Mouse (Mus musculus): ENCODE data around the gene Nid2. TPM values are rescaled to one million over a fixed set of nuclear protein-coding genes. Genes with fewer than 3 reads are reported as not detected.

Nid2 gene
- polyA plus RNA-seq, 1 experiment from 2014 or later: 28.4 TPM

- Histone ChIP-seq H3K9me3 (ENCODE audit: control insufficient read depth, low read length) (no peaks in the 10 kb centered on the region), H3K27ac (ENCODE audit: low read length) (no peak overlapping the region), H3K4me2 (ENCODE audit: low read length) (no peak overlapping the region), H3K9ac (replicated peaks; ENCODE audit: low read depth, low read length) (no peak overlapping the region), H3K27me3 (replicated peaks; ENCODE audit: control insufficient read depth, insufficient read depth, low read length) (no peaks in the 10 kb centered on the region), H3K4me1 (replicated peaks; ENCODE audit: control insufficient read depth, insufficient read depth, low read length) (peaks cover 6% of the 10 kb centered on the region), H3K36me3 (ENCODE audit: control insufficient read depth, insufficient read depth) (peaks cover 30% of the 10 kb centered on the region), H3K4me3 (replicated peaks; ENCODE audit: low read length) (no peak overlapping the region)
- 7% methylated on average over 1 of the region's 1 CpGs for WGBS
- ATAC-seq: no peak
Measured at GRCm38 (mm10) chr14:19817949-19818348, 66.9 kb downstream of the Nid2 start.

GRCm38 (mm10) chr14:19821686-19822085 lies 70.6 kb downstream of the Nid2 start:
- Histone ChIP-seq H3K9ac (replicated peaks; ENCODE audit: low read depth, low read length) (no peak overlapping the region), H3K9me3 (ENCODE audit: control insufficient read depth, low read length) (no peaks in the 10 kb centered on the region), H3K4me1 (replicated peaks; ENCODE audit: control insufficient read depth, insufficient read depth, low read length) (peaks cover 31% of the 10 kb centered on the region), H3K36me3 (ENCODE audit: control insufficient read depth, insufficient read depth) (peaks cover 15% of the 10 kb centered on the region), H3K27ac (ENCODE audit: low read length) (no peak overlapping the region), H3K4me2 (ENCODE audit: low read length) (no peak overlapping the region), H3K27me3 (replicated peaks; ENCODE audit: control insufficient read depth, insufficient read depth, low read length) (no peaks in the 10 kb centered on the region), H3K4me3 (replicated peaks; ENCODE audit: low read length) (no peak overlapping the region)
- ATAC-seq: no peak
- 97% methylated on average over 5 of the region's 5 CpGs for WGBS

GRCm38 (mm10) chr14:19823321-19824142 lies 72.5 kb downstream of the Nid2 start, which contains the start of gene Rtraf:
Gene Rtraf, minus strand, starts transcription at chr14:19823824.
- Histone ChIP-seq H3K4me1 (replicated peaks; ENCODE audit: control insufficient read depth, insufficient read depth, low read length) (peaks cover 31% of the 10 kb centered on the region), H3K27ac (ENCODE audit: low read length) (peak within 1 kb of the TSS; percentile 90), H3K27me3 (replicated peaks; ENCODE audit: control insufficient read depth, insufficient read depth, low read length) (no peaks in the 10 kb centered on the region), H3K4me3 (replicated peaks; ENCODE audit: low read length) (peak within 1 kb of the TSS; percentile 98), H3K4me2 (ENCODE audit: low read length) (peak within 1 kb of the TSS; percentile 93), H3K9me3 (ENCODE audit: control insufficient read depth, low read length) (no peaks in the 10 kb centered on the region), H3K9ac (replicated peaks; ENCODE audit: low read depth, low read length) (peak within 1 kb of the TSS; percentile 92), H3K36me3 (ENCODE audit: control insufficient read depth, insufficient read depth) (peaks cover 13% of the 10 kb centered on the region)
- peak; percentile 97 for ATAC-seq
- WGBS: 1% methylated on average over 72 of the region's 80 CpGs

- 0 out of 2 replicates have a peak overlapping the region, but pooled peaks have one; percentile 11 for H3K4me3 ChIP-seq (replicated peaks; ENCODE audit: low read length)
- H3K27ac ChIP-seq (ENCODE audit: low read length): peak overlapping the region; percentile 90
- ATAC-seq: peak; percentile 55
- H3K36me3 ChIP-seq (ENCODE audit: control insufficient read depth, insufficient read depth): peaks cover 10% of the 10 kb centered on the region
- H3K9ac ChIP-seq (replicated peaks; ENCODE audit: low read depth, low read length): peak overlapping the region; percentile 45
- H3K9me3 ChIP-seq (ENCODE audit: control insufficient read depth, low read length): no peaks in the 10 kb centered on the region
- H3K4me1 ChIP-seq (replicated peaks; ENCODE audit: control insufficient read depth, insufficient read depth, low read length): peaks cover 31% of the 10 kb centered on the region
- H3K27me3 ChIP-seq (replicated peaks; ENCODE audit: control insufficient read depth, insufficient read depth, low read length): no peaks in the 10 kb centered on the region
- 6% methylated on average over 11 of the region's 11 CpGs for WGBS
- peak overlapping the region; percentile 31 for H3K4me2 ChIP-seq (ENCODE audit: low read length)
Measured at GRCm38 (mm10) chr14:19825481-19825880, 74.4 kb downstream of the Nid2 start.

- Histone ChIP-seq H3K27ac (ENCODE audit: low read length) (no peak overlapping the region), H3K4me2 (ENCODE audit: low read length) (no peak overlapping the region), H3K9ac (replicated peaks; ENCODE audit: low read depth, low read length) (no peak overlapping the region), H3K9me3 (ENCODE audit: control insufficient read depth, low read length) (no peaks in the 10 kb centered on the region), H3K4me1 (replicated peaks; ENCODE audit: control insufficient read depth, insufficient read depth, low read length) (no peaks in the 10 kb centered on the region), H3K27me3 (replicated peaks; ENCODE audit: control insufficient read depth, insufficient read depth, low read length) (no peaks in the 10 kb centered on the region), H3K36me3 (ENCODE audit: control insufficient read depth, insufficient read depth) (no peaks in the 10 kb centered on the region), H3K4me3 (replicated peaks; ENCODE audit: low read length) (no peak overlapping the region)
- 64% methylated on average over 3 of the region's 3 CpGs for WGBS
- ATAC-seq: no peak
Measured at GRCm38 (mm10) chr14:19836289-19836688, 85.2 kb downstream of the Nid2 start.

- H3K9me3 ChIP-seq (ENCODE audit: control insufficient read depth, low read length): no peaks in the 10 kb centered on the region
- no peaks in the 10 kb centered on the region for H3K4me1 ChIP-seq (replicated peaks; ENCODE audit: control insufficient read depth, insufficient read depth, low read length)
- H3K27ac ChIP-seq (ENCODE audit: low read length): no peak overlapping the region
- H3K4me3 ChIP-seq (replicated peaks; ENCODE audit: low read length): no peak overlapping the region
- peak; percentile 81 for ATAC-seq
- H3K36me3 ChIP-seq (ENCODE audit: control insufficient read depth, insufficient read depth): no peaks in the 10 kb centered on the region
- WGBS: 17% methylated on average over 15 of the region's 15 CpGs
- H3K4me2 ChIP-seq (ENCODE audit: low read length): peak overlapping the region; percentile 45
- 0 out of 2 replicates have a peak overlapping the region, but pooled peaks have one; percentile 20 for H3K9ac ChIP-seq (replicated peaks; ENCODE audit: low read depth, low read length)
- no peaks in the 10 kb centered on the region for H3K27me3 ChIP-seq (replicated peaks; ENCODE audit: control insufficient read depth, insufficient read depth, low read length)
Measured at GRCm38 (mm10) chr14:19839600-19840332, 88.7 kb downstream of the Nid2 start.

- H3K4me2 ChIP-seq (ENCODE audit: low read length): no peak overlapping the region
- H3K27ac ChIP-seq (ENCODE audit: low read length): no peak overlapping the region
- ATAC-seq: no peak
- H3K36me3 ChIP-seq (ENCODE audit: control insufficient read depth, insufficient read depth): no peaks in the 10 kb centered on the region
- WGBS: 48% methylated on average over 3 of the region's 3 CpGs
- H3K27me3 ChIP-seq (replicated peaks; ENCODE audit: control insufficient read depth, insufficient read depth, low read length): no peaks in the 10 kb centered on the region
- no peaks in the 10 kb centered on the region for H3K9me3 ChIP-seq (ENCODE audit: control insufficient read depth, low read length)
- no peak overlapping the region for H3K4me3 ChIP-seq (replicated peaks; ENCODE audit: low read length)
- no peak overlapping the region for H3K9ac ChIP-seq (replicated peaks; ENCODE audit: low read depth, low read length)
- H3K4me1 ChIP-seq (replicated peaks; ENCODE audit: control insufficient read depth, insufficient read depth, low read length): no peaks in the 10 kb centered on the region
Measured at GRCm38 (mm10) chr14:19853471-19853870, 102.4 kb downstream of the Nid2 start.

- no peak overlapping the region for H3K4me2 ChIP-seq (ENCODE audit: low read length)
- no peak overlapping the region for H3K9ac ChIP-seq (replicated peaks; ENCODE audit: low read depth, low read length)
- no peaks in the 10 kb centered on the region for H3K27me3 ChIP-seq (replicated peaks; ENCODE audit: control insufficient read depth, insufficient read depth, low read length)
- 70% methylated on average over 2 of the region's 2 CpGs for WGBS
- ATAC-seq: no peak
- no peak overlapping the region for H3K27ac ChIP-seq (ENCODE audit: low read length)
- H3K4me3 ChIP-seq (replicated peaks; ENCODE audit: low read length): no peak overlapping the region
- H3K9me3 ChIP-seq (ENCODE audit: control insufficient read depth, low read length): no peaks in the 10 kb centered on the region
- peaks cover 4% of the 10 kb centered on the region for H3K4me1 ChIP-seq (replicated peaks; ENCODE audit: control insufficient read depth, insufficient read depth, low read length)
- H3K36me3 ChIP-seq (ENCODE audit: control insufficient read depth, insufficient read depth): no peaks in the 10 kb centered on the region
Measured at GRCm38 (mm10) chr14:19858279-19858678, 107.2 kb downstream of the Nid2 start.

Data from forebrain, embryonic 16.5 days (tissue).